Mouse (Mus musculus) B cell, adult 2 months (primary cell): ENCODE results near the gene Sorcs1.

Experiments
- DNase-seq, 2 experiments: peaks; one replicate each; pipeline ENCODE4 v3.0.0; 2022

Gene Sorcs1

DNA sequence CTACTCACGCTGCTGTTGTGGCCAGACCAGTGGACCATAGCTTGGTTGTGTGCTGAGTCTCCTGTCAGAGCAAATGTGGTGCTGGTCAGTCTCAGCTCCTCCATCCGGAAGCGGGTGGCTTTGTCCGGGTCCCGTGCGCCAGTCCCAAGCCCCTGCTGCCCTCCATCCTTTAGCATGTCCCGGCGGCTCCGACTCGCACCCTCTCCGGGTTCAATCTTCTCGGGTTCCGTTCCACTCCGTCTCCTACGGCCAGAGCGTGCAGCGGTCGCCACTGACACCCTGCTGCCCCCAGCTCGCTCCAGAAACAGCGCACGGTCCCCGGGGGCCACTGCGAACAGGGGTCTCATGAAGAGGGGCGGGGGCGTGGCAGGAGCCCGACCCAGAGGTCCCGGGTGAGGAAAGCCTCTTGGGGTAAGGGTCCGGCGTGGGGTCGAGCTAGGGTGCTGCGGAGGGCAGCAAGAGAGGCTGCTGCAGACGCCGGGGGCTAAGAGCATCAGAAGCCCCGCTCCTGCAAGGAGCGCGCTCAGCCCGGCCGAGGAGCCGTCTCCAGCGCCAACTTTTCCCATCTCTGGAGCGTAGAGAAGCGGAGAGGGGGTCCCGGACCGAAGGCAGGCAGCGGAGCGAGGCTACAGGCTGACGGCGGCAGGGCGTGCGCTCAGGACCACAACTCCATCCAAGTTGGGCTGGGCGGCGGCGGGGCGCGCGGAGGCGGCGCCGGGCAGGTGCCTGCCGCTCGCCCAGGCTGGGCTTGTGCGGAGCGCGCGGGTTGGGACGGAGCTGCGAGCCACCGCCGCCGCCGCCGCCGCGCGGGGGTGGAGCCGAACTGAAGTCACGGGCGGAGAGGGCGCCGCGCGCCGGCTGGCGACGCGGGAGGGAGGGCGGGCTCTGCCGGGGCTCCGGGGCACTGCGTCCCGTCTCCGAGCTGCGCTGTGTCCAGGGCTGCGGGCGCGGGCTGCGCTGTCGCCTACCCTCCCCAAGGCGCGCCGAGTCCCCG lies at the start of gene Sorcs1:
Gene Sorcs1 (minus strand): TSS at position 744 of the 994 bp plus-strand sequence.
- no peak for DNase-seq

DNA sequence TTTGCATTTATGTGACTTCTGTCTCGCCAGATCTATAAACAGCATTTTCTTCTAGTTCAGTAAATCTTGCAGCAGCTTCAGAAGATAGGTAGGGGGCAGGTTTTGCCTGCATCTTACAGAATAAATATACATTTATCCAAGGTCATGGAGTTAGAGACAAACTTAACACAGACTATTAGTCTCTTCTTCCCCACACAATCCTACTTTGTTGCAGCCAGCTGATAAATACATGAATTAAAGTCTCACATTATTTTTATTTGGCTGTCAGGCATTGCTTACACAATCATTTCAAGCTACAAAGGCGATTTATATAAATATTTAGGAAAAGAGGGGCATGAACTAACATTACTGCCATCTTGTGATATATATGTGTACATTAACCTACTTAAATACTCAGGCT lies 4.8 kb upstream of the Sorcs1 start:
- no peak for DNase-seq

DNA sequence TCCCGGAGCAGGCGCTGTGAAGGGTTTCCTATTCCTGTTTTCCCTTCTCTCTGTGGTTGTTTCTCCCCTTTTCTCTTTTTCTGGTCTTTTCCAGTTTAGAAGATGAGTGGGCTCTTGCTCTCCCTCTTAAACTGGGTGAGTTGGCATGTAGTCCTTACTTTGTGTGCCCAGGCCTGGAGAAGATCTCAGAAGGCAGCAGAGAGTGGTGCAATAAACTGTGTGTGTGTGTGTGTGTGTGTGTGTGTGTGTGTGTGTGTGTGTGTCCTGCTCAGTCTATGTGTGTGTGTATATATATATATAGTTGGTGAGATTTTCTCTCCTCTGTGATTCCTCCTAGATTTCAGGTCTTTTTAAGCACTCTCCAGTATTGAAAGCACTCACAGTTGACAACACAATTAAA lies 500 bp upstream of the Sorcs1 start:
- no peak for DNase-seq

DNA sequence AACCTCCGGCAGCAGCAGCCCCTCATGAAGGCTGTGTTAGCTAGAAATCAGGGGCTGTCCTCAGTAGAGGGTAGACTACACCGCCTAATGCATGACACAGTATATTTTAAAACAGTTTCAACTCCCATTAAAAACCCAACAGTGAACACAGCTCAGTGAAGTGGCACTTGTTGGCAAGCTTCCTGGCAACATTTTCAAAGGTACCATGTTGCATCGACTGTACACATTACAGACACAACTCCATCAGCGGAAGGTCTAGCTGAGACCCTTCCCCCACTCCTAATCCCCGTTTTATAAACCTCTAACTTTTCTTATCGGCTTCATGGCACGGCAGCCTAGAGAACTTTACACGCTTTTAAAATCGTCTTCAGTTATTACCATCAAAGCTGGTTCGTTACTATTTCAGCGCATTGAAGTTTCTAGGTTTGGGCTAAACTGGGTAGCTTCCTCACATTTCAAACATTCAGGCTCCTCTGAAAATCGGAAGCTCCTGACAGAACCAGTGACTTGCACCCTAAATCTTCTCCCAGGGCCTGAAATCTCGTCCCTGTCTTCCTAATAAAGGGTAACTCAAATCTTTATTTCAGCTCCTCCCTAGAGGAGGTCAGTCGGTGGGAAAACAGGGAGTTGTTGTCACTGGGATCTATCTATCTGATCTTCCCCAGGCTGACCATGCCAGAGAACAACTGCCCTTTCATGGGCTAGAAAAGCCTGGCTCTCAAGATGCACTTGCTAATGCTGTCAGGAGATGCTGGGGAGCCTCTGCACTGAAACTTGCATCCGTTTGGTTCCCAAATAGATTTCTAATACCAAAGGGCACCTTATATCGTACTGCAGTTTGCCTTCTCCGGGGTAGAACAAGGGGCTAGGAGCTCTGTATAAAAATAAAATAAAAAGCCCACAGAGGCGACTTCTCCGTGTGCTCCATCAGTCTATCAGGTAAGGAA lies 1.6 kb downstream of the Sorcs1 start:
- no peak for DNase-seq

DNA sequence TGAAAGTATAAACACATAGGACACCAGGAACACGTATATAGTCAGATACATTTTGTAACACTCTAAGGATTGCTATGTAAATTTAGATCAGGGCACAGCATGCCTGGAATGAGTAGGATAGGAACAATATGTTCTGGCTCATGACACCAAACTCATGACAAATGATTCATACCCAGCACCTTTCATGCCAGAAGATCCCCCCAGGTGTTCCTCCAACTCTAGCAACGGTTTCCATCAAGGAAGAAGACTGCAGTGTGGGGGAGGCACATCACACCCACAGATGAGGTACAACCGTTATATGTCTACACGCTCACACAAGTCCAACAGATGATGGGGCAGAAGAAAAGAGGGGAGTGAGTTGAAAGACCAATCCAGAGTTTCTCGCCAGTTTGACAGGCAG lies 3.5 kb downstream of the Sorcs1 start:
- DNase-seq, result no peak

DNA sequence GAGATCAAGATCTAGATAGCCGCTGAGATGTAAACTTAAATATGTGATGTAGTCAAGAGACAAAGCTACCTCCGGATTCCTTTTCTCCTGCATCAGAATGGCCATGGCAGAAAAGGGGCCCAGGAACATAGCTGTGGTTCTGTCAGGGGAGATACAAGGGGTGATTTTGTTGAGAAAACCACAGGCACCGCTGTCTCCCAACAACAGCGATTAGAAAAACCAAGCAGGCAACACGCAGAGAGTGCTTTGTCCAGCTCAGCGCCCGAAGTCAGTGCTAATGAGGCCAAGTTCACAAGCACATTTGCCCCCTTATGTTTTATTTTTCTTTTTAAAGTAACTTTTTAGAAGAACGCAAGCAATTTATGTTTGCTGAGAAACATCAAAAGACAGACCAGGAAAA lies 10.9 kb downstream of the Sorcs1 start:
- DNase-seq, result no peak

DNA sequence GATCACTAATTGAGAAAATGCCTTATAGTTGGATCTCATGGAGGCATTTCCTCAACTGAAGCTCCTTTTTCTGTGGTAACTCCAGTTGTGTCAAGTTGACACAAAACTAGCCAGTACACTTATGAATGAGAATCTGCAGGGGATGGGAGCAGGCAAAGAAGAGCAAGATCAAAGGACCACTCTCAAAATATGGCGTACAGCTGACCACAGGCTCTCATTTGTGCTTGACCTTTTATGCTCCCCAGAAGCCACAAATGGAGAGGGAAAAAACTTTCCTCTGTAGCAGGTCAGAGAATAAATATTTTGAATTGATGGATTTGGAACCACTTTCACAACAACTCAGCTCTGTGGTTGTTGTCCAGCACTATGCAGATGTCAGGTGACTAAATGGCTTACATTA lies 14.1 kb downstream of the Sorcs1 start:
- no peak for DNase-seq

DNA sequence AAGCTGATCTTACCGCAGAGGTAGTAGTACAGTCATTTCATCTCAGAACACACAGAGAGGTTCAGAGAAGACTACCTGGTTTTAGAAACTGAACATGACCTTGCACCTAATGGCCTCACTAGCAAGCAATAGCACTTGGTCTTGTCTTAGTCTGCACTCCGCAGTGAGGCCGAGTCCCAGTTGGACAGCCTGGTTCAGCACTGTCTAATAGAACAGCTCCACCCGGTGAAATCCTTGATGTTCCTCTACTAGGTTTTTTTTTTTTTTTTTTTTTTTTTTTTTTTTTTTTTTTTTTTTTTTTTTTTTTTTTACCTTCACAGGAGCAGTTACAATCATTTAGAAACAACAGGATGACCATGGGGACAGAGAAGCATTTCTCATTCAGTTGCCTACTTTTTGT lies 19.3 kb downstream of the Sorcs1 start:
- DNase-seq, result no peak

DNA sequence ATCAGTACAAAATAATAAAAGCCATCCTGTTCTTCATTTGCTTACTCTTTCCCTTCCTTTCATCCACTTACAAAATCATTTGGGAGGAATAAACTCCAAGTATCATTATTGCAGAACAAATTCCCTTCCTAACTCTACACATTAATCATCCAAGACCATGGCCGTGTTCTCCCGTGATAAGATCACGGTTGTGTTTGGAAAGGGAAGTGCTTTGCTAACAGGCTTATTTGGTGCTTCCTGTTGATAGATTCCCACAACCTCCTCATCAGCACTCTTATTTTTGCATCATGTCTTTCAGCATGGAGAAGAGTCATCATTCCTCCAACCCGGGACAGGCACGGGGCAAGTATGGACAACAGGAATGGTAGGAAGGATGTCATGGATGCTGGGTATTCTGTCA lies 25.7 kb downstream of the Sorcs1 start:
- DNase-seq, result no peak

DNA sequence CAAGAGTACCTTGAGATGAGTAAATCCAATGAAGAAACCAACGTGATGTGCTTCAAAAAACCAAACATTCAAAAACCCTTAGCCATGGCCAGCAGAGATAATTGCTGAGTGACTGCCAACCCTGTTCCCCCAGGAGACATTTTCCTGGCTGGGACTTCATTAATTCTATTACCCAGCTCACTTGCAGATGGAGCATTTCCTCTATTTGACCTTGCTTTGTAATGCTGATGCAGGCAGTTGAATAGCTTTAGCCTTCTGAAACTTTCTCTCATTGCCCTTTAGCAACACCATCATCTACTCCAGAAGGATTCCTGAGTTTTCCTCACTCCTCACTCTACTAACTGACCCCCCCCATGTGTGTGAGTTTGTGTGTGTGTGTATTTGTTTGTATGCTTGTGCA lies 34.6 kb downstream of the Sorcs1 start:
- DNase-seq, result no peak

DNA sequence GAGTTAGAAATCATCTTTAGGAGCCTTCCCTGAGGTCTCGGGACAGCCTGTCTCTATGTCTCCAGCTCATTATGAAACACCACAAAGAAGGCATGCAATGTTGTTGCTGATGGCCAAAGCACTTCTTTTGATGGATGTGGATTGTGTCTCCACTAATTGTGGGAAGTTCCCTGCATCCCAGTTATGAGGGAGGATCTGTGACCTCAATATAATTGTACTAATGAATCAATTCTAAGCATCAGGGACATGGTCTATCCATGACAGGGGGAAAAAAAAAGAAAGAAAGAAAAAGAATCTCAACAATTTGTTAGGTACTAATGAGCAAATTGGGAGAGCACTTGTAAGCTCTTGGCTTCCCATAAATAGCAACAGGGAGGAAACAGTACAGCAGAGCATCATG lies 36.3 kb downstream of the Sorcs1 start:
- no peak for DNase-seq

DNA sequence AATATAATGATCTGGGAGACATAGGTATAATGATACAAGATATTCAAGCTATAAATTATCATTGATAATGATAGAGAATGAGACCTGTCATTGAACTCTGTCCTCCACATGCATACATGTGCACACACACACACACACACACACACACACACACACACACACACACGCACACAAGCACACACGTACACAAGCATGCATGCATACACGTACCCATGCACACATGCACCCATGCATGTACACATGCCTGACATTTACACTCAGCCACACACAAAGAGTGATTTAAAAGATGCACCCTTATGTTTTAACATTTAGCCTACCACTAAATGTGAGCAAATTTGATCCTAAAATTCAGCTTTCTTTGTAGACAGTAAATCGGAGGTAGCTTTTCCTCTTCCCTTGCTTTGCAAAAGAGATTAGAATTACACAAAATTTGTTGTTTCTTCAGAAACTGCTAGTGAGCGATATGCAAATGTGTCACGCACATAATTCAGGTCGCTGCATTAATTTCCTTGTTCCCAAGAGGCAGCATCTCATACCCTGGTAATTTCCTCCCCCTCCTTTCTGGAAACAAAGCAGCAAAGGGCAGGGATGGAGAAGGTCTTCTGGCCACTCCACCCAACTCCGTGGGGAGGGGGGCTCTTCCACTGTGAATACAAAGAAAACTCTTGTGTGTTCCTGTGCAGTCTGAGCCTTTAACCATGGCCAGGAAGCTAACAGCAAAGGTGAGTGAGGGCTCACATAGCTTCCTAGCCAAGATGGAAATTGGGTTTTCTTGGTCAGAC lies 38.0 kb downstream of the Sorcs1 start:
- no peak for DNase-seq

DNA sequence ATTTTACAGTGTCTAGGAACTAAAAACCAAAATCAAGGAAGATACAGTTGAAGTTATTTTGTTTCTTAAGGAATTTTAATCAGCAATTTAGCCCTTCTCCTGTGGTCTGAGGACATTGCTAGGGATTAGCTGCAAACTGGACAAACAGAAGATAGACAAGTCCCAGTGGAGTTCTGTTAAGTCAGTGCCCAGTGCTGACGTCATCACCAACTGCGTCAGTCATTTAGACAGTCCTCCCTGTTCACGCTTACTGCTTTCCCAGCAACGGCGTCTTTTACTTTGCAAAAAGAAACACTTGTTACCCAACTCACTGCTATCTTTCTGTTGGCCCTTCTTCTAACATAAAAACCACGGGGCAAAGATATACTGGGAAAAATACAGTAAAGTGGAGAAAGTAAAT lies 40.3 kb downstream of the Sorcs1 start:
- DNase-seq, result no peak

DNA sequence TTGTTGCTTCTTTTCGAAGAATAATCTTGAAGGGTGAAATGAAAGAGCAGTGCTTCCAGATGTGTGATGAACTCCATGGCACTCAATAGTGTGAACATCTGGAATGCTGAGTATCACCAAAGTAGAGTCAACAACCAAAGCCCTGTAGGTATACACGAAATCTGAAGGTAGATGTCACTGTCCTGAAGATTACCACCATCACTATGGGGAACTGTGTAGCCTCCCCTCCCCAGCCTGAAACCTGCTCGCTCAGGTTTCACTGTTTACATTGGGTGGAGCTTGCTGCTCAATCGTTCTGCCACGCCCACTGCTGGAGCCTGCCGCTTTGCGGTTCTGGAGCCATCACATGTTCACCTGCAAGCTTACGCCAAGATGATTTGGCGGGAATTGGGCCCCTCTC lies 64.4 kb downstream of the Sorcs1 start:
- DNase-seq, result no peak

DNA sequence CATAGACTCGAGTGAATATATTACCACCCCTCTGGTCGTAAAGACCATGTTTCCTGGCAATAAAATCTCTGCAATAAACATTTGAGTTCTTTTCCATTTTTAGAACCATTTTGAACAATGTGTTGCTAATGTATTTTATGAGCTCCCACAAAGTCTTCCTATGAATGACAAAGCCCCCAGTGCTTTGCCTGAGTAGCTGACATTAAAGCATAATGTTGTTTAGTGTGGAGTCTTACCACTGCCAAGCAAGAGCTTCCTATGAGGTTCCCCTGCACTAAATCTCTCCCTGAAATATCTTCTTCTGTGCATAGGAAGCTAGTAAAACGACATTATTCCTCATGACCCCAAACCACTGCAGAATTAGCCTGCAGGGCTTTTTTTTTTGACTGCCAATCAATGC lies 66.8 kb downstream of the Sorcs1 start:
- DNase-seq, result no peak

DNA sequence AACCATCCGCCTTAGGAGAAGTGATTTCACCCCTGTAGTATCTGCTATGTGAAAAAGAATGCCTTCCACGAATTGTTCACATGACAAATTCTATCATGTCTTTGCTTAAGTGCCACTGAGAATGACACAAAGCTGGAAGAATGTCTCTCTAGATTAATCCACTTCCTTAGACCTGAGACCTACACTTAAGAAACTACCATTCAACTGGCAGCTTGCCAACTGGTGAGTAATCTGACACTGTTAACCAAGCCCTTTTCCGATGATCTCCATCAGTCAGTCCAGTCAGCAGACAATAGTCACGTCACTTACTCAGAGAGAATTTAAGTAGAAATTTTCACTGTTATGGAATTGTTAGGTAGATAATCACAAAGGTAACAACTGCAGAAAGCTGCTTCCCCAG lies 74.6 kb downstream of the Sorcs1 start:
- no peak for DNase-seq

DNA sequence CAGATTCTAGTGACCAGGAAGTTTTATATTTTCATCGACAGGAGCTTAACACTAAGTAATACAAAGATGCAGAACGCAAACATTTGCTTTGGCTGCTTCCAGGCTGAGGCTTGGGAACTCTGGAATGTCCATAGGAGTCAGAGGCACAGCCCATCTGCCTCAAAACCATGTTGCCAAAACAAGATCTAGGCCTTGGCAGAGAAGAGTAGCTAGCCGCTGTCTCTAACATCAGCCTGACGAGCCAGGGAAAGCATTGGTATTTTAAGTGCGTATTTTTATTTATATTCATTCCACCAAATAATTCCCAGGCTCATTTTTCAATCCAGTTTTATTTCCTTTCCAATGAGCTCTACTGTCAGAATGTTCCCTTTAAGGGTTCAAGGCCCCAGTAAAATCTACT lies 75.1 kb downstream of the Sorcs1 start:
- DNase-seq, result no peak

DNA sequence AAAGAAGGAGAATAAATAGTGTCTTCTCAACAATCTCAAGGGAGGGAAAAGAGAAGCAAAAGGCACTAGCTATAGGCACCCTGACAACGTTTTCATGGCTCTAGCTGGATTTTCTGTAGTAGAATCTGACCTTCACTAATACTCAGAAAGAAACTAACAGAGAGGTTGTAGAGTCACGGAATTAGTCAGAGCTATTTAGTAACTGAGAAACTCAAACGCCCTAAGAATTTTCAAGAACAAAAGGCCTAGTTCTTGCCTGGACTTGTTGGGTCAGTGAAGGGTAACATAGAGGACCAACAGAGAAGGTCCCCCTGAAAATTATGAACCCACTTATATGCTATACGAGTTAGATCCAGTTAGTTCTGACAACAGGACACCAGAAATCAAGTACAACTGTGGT lies 81.1 kb downstream of the Sorcs1 start:
- DNase-seq, result no peak

DNA sequence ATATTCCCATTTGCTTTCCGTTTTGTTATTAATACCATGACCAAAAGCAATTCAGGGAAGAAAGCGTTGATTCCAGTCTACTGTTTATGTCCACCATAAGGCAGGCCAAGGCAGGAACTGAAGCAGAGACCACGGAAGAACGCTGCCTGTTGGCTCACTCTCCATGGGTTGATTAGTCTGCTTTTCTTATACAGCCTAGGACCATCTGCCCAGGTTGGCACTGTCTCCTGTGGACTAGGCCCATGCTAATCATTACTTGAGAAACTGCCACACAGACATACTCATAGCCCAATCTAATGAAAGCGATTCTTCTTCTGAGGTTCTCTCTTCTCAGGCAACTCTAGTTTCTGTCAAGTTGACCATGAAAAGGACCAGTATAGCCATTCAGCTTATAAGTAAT lies 92.3 kb downstream of the Sorcs1 start:
- no peak for DNase-seq

DNA sequence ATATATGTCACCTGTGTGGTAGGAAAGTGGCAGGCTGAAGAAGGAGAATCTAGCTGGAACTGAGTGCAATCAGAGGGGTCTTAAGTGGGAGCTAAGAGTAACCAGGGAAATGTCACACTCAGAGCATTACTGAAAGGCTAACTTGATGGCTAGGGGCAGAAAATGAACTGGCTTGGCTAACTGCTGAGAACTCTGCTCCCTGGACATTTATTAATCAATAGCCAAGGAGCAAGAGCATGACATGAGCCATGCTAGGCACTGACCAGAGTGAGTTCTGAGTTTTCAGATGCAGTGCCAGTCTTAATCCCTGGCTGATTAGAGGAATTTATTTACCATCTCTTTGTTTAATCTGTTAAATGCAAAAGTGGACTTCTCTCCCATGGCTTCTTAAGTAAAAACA lies 95.5 kb downstream of the Sorcs1 start:
- no peak for DNase-seq

DNA sequence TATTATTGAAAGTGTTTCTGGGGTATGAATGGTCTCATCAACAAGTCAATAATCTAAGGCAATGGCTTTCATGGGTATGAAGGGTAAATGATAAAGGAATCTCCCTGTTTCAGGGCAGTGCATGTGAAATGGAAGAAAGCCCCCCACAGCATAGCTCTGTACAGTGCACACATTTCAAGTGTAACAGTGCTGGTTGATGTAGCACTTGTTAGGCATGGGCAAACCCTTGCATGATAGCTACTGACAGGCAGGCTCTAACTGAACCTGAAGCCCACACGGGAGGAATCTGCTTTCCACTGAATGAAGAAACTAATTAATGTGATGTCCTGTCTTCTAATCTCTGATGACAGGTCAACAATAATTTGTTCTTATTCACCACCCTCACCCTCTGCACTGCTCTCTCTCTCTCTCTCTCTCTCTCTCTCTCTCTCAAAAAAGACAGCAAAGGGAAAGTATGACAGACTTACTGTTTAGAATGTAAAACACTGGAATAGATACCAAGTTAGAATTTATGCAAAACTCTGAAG lies 108.7 kb downstream of the Sorcs1 start:
- no peak for DNase-seq

DNA sequence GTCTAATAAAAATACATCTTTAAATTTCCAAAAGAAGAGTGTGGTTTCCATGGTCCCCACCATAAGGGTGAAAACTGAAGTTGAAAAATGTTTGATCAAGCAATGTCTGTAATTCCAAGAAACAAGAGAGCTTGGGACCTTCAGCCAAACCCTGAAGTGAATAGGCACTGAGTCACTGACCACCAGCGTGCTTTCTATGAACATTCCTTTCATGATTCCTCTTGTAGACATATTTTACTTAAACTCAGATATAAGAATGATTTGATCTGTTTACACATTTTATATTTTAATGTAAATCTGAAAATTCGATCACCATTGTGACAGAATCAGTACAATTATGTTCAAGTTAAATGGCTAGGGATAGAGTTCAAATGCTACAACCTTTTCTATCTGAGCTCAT lies 112.1 kb downstream of the Sorcs1 start:
- DNase-seq, result no peak

DNA sequence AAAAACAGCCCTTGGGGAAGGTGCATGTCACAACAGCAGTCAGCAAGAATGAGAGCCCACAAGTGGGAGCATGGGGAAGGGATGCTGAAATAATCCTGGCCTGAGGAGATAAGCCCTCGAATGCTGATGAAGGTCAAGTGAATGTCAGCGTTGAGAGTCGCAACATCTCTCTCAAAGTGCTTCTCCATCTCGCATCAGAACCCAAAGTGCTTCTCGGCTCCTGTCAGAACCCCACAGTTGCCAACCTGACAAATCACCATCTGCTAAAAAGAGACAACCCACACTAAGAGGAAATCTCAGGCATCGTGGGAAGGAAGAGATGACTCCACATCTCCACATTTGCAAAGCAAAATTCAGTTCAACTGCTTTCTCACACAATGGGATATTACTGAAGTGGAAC lies 119.7 kb downstream of the Sorcs1 start:
- no peak for DNase-seq
